Mouse (Mus musculus) lung, adult 2 months (tissue): Measurements from ENCODE around the gene E030018B13Rik.

Source experiments
- CTCF ChIP-seq: fragments of 200-500 bp; IDR thresholded peaks from 2 replicates; pipeline ENCODE4 v1.5.1; 2011; ENCODE audit warnings: mild to moderate bottlenecking, low read length, control low read depth; ENCODE audit not compliant: insufficient read depth
- POLR2A ChIP-seq: fragments of 200-500 bp; IDR thresholded peaks from 2 replicates; pipeline ENCODE4 v1.6.1; 2011; ENCODE audit warnings: low read depth, mild to moderate bottlenecking, control low read depth, low read length, borderline replicate concordance; ENCODE audit errors: extremely low read depth

- no peak for TF ChIP-seq CTCF
- TF ChIP-seq POLR2A, result no peak
Observed at GRCm38 (mm10) chr7:63882739-63883138, 33.9 kb upstream of the E030018B13Rik start.
